Comparison of ENCODE assay signal across 25 mouse cellular contexts in genomic region chr7:122506467-122506866, GRCm38 (mm10).
"Had no signal": no experiment of that assay in that cellular context is flagged by ENCODE, and none has a peak within 500 bp of the region (broad histone marks: within the 10 kb centered on the region; RNA-seq: fewer than 3 reads in every experiment).

No protein-coding gene starts in this region.

- H3K9ac ChIP-seq: heart, embryonic 13.5 days; heart, embryonic 15.5 days; hindbrain, embryonic 13.5 days; hindbrain, embryonic 15.5 days; intestine, embryonic 15.5 days; limb, embryonic 12.5 days; liver, embryonic 13.5 days; liver, embryonic 15.5 days had no signal

- H3K36me3 ChIP-seq: heart, embryonic 13.5 days; heart, embryonic 15.5 days; hindbrain, embryonic 13.5 days; hindbrain, embryonic 15.5 days; intestine, embryonic 15.5 days; limb, embryonic 10.5 days; limb, embryonic 12.5 days; liver, embryonic 13.5 days; liver, embryonic 15.5 days had no signal

- H3K4me1 ChIP-seq: heart, embryonic 15.5 days; hindbrain, embryonic 13.5 days; hindbrain, embryonic 15.5 days; intestine, embryonic 15.5 days; limb, embryonic 10.5 days; limb, embryonic 12.5 days; liver, embryonic 13.5 days; liver, embryonic 15.5 days had no signal

- H3K27me3 ChIP-seq: heart, embryonic 13.5 days; heart, embryonic 15.5 days; hindbrain, embryonic 13.5 days; hindbrain, embryonic 15.5 days; intestine, embryonic 15.5 days; limb, embryonic 12.5 days; liver, embryonic 13.5 days; liver, embryonic 15.5 days had no signal

- H3K4me3 ChIP-seq: heart, adult 2 months; heart, embryonic 13.5 days; heart, embryonic 15.5 days; hindbrain, embryonic 13.5 days; hindbrain, embryonic 15.5 days; intestine, embryonic 15.5 days; left cerebral cortex, adult 2 months; limb, embryonic 10.5 days; limb, embryonic 12.5 days; liver, embryonic 13.5 days; liver, embryonic 15.5 days had no signal

- H3K9me3 ChIP-seq: heart, embryonic 15.5 days; hindbrain, embryonic 13.5 days; hindbrain, embryonic 15.5 days; intestine, embryonic 15.5 days; limb, embryonic 10.5 days; limb, embryonic 12.5 days; liver, embryonic 13.5 days; liver, embryonic 15.5 days had no signal

- DNase-seq: gastrocnemius, postnatal 14 days; gastrocnemius, postnatal 36 days; heart, adult 11 months; heart, adult 2 months; heart, postnatal 14 days; heart, postnatal 36 days; kidney, adult 18-20 months; kidney, adult 8-10 months; kidney, postnatal 14 days; kidney, postnatal 36 days; liver; liver, embryonic 13.5 days had no signal

- H3K4me2 ChIP-seq: heart, embryonic 11.5 days; heart, embryonic 13.5 days; heart, embryonic 15.5 days; hindbrain, embryonic 13.5 days; hindbrain, embryonic 15.5 days; intestine, embryonic 15.5 days; limb, embryonic 12.5 days; liver, embryonic 11.5 days; liver, embryonic 13.5 days; liver, embryonic 15.5 days had no signal

- ATAC-seq: inflammation-experienced regulatory T-cells, adult 6 months; intestine, embryonic 15.5 days; intestine, postnatal 0 days had no signal

- H3K27ac ChIP-seq: heart, adult 2 months; heart, embryonic 13.5 days; heart, embryonic 15.5 days; hindbrain, embryonic 13.5 days; hindbrain, embryonic 15.5 days; intestine, embryonic 15.5 days; left cerebral cortex, adult 2 months; limb, embryonic 10.5 days; limb, embryonic 12.5 days; liver, embryonic 13.5 days; liver, embryonic 15.5 days had no signal
